Mouse (Mus musculus) natural killer cell, adult 2 months (primary cell): ENCODE results near the gene Metrnl.
A peak's percentile ranks its signal among the peaks of the same experiment; 100 is the strongest.
"Not testable (repeated sequence)": the region's sequence is repeated elsewhere in the genome, so short reads cannot be mapped to it uniquely, and the experiment has no call there.

Experiments
- DNase-seq, 2 experiments: peaks; one replicate each; pipeline ENCODE4 v3.0.0; 2022; ENCODE audit warnings: low spot score in 2 of 2

Gene Metrnl

GRCm38 (mm10) chr11:121701244-121701643, at the start of gene Metrnl:
Gene Metrnl (plus strand): TSS chr11:121701544.
- DNase-seq: no peak

- DNase-seq: no peak
These were observed 49.8 kb upstream of the Metrnl start for GRCm38 (mm10) chr11:121651556-121651955.

DNA sequence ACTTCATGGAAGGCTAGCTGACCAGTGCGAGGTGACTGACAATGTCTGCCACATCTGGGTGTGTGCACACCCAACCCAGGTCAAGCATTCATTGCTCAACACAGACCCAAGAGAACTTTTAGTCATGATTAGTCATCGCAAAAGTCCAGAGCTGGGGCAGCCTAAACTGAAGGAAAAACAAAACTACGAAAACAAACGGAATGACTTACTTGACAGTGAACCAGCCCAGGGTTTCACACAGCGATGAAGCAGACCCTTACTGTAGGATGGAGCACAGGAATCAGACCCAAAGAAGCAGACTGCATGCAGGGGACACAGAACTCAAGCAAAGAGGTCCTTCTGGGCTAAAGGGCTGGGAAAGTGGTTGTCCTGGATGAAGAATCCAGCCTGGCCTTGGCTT, 49.4 kb upstream of the Metrnl start:
- no peak for DNase-seq

- DNase-seq: peak; percentile 59 to 68
These were observed 48.6 kb upstream of the Metrnl start for GRCm38 (mm10) chr11:121652547-121653305.

DNA sequence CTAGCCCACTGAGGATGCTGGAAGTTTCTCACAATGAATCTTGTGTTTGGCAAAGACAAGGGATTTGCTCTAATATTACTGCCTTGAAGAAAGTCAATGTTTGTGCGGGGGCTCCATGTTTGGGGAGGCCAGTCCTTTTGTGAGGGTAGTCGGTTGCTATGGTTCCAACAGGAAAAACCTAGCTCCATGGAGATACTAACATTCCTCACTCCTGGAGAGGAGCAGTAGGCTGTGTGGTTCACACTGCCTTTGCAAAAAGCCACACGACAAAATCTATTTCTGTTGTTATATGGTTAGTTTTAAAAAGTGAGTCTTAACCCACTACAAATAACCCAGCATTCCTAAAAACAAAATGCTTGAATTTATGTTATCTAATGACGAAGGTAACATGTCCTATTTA, 47.7 kb upstream of the Metrnl start:
- no peak for DNase-seq

GRCm38 (mm10) chr11:121654406-121654945, 46.9 kb upstream of the Metrnl start:
- DNase-seq: no peak

GRCm38 (mm10) chr11:121655166-121655806, 46.1 kb upstream of the Metrnl start:
- peak; percentile 9 to 22 for DNase-seq

DNA sequence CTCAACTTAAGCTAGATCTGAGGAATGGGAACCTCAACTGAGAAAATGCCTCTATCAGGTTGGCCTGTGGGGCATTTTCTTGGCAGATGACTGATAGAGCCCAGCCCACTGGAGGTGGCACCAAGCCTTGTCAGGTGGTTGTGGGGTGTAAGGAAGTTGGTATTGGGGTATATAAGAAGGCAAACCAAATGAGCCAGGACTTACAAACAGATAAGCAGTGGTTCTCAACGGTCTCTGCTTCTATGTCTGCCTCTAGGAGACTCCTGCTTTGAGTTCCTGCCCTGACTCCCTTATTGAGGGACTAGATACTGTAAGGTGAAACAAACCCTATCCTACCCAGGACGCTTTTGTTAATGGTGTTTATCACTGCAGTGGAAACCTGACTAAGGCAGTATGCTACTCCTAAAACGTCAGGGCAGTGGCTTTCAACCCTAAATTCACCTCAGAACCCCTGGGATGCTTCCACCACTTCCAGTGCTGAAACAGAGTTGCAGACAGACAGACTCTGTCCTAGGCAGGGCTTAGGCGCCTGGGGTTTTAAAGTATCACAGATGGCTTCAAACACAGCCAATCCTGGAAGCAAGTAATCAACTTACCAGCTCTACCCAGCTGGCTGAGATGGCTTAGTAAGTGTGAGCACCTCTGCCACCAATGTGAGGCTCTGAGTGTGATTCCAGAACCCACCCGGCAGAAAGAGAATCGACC, 45.4 kb upstream of the Metrnl start:
- no peak for DNase-seq

- no peak for DNase-seq
These were observed 43.2 kb upstream of the Metrnl start for GRCm38 (mm10) chr11:121658151-121658550.

DNA sequence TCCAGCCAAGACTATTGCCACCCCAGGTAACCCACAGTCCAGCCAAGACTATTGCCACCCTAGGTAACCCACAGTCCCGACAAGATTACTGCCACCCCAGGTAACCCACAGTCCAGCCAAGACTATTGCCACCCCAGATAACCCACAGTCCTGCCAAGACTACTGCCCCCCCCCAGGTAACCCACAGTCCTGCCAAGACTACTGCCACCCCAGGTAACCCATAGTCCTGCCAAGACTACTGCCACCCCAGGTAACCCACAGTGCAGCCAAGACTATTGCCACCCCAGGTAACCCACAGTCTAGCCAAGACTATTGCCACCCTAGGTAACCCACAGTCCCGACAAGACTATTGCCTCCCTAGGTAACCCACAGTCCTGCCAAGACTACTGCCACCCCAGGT, 40.7 kb upstream of the Metrnl start:
- DNase-seq: not testable (repeated sequence)

GRCm38 (mm10) chr11:121661116-121661515, 40.2 kb upstream of the Metrnl start:
- no peak for DNase-seq

DNA sequence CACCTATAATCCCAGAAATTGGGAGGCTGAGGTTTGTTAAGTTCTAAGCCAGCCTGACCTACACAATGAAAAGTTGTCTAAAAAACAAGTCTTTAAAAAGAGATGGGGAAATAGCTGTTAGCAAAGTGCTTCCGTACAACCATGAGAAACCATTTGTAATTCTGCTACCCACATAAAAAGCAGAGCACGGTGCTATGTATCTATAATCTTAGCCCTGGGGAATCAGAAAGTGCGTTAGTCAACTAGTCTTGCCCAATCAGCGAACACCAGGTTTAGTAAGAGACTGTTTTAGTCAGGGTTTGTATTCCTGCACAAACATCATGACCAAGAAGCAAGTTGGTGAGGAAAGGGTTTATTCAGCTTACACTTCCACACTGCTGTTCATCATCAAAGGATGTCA, 33.8 kb upstream of the Metrnl start:
- no peak for DNase-seq

DNA sequence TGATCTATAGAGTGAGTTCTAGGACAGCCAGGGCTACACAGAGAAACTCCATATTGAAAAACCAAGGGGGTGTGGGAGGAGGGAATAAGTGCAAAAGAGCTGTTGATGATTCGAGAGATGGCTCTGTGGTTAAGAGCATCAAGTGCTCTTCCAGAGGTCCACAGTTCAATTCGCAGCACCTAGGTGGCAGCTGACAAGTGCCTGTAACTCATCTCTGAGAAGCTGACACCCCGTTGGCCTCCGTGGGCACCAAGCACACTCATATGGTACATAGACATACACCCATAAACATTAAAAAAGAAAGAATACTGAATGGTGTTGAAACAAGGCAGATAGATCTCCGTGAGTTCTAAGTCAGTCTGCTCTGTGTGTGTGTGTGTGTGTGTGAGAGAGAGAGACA, 32.6 kb upstream of the Metrnl start:
- no peak for DNase-seq

- DNase-seq: no peak
These were observed 30.4 kb upstream of the Metrnl start for GRCm38 (mm10) chr11:121670926-121671325.

DNA sequence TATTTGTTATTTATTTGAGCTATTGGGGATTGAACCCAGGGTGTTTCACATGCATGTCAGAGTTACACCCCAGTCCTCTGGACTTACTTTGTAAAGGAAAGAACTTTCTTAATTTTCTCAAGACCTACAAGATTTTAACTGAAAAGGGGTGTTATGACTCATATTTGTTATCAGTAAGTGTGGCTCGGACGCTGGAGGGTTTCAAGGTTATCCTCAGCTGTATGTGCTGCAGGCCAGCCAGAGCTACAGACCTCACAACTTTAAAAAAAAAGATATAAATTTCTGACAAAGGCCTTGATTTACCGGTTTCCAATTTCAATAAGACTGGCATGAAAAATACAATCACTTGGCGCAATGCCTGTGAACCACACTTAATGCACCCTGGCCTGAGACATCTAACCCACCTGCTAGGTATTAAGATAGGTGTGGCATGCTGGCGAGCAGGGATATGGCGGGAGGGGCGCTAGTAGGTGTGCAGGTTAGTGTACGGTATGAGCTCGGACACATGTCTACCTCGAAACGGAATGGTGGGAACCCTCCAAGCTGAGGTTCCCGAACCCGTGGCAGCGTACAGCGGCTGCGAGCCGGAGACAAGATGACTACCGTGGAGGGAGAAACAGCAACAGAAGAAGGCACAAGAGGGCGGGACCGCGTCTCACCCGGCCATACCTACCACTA, 28.9 kb upstream of the Metrnl start:
- no peak for DNase-seq

GRCm38 (mm10) chr11:121672990-121673572, 28.3 kb upstream of the Metrnl start, which contains the start of gene B3gntl1:
Gene B3gntl1 (minus strand): TSS chr11:121673153.
- peak; percentile 99 to 100 for DNase-seq

DNA sequence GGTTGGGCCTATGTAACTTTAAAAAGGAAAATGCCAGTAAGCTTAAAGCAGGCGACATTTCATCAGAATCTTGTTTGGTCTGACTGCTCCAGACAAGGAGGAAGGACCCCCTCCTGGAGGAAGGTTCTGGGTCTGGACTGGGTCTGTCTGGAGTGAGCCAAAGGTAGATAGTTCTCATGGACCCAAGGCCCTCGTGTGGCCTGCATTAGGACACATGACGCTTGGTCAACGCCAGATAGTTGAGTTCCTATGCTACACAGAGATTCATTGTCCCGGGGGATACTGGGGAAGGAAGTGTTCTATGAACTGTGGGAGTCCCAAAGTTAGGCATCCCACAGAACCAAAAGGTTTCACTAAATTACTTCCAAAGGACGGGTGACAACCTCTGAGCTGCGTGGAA, 27.7 kb upstream of the Metrnl start:
- no peak for DNase-seq

GRCm38 (mm10) chr11:121676836-121677235, 24.5 kb upstream of the Metrnl start:
- DNase-seq: no peak

- no peak for DNase-seq
These were observed 21.8 kb upstream of the Metrnl start for GRCm38 (mm10) chr11:121679581-121679980.

DNA sequence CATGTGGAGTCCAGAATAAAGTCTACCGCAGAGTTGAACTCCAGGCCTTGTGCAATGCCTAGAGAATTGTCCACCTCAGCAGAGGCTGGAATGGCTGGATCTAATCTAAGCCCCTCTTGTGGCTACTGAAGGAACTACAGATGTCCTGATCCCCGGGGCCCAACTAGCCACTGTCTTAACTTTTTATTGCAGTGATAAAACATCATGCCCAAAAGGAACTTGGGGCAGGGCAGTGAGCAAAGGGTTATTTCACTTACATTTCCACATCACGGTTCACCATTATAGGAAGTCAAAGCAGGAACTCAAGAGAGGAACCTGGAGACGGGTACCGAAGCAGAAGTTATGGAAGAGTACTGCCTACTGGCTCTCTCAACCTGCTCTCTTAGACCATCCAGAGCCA, 20.6 kb upstream of the Metrnl start:
- peak in 1 of 2 experiments; percentile 16 for DNase-seq

DNA sequence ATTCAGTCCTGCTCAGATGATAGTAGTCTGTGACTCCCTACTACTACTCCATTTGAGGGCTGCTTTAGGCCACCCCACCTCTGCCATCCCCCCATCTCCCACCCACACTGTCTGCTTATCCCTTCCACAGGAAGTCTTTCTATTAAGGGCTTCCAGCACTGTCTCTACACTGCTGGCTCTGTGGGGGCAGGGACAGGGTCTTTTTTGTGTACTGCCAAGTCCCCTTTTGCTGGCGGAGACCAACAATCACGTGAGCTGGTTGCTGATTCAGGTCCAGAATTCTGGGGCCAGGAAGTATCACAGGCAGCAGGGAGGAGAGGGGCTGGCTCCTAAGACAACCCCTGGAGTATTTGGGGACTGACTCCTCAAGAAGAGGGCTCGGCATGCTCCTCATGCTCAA, 18.1 kb upstream of the Metrnl start:
- no peak for DNase-seq
